Mouse (Mus musculus): Measurements from ENCODE around the gene Ggt7. TPM values are rescaled to one million over a fixed set of nuclear protein-coding genes. Genes with fewer than 3 reads are reported as not detected.
"Not testable (repeated sequence)": the region's sequence is repeated elsewhere in the genome, so short reads cannot be mapped to it uniquely, and the experiment has no call there.

The Ggt7 gene
- polyA plus RNA-seq, 1 experiment from 2014 or later, result 2.1 TPM

- ATAC-seq (replicated peaks; ENCODE audit: extremely low read depth, insufficient read depth, low FRiP score), result no peak
- Histone ChIP-seq H3K9me3 (replicated peaks; ENCODE audit: control insufficient read depth, low read length) (no peaks in the 10 kb centered on the region), H3K9ac (ENCODE audit: low read length) (no peak overlapping the region), H3K4me2 (ENCODE audit: low read depth, low read length) (no peak overlapping the region), H3K4me1 (ENCODE audit: control insufficient read depth, insufficient read depth, low read length) (peaks cover 8% of the 10 kb centered on the region), H3K27me3 (ENCODE audit: control insufficient read depth, insufficient read depth, low read length) (no peaks in the 10 kb centered on the region), H3K27ac (ENCODE audit: low read length) (no peak overlapping the region; the same call in 1 of the 2 replicates), H3K36me3 (ENCODE audit: control insufficient read depth, insufficient read depth) (no peaks in the 10 kb centered on the region), H3K4me3 (ENCODE audit: low read length) (no peak overlapping the region)
Measured at GRCm38 (mm10) chr2:155539696-155540095, 21.7 kb upstream of the Ggt7 start.

GRCm38 (mm10) chr2:155538463-155539057 lies 20.5 kb upstream of the Ggt7 start:
- not testable (repeated sequence) for H3K4me2 ChIP-seq (ENCODE audit: low read depth, low read length); H3K9me3 ChIP-seq (replicated peaks; ENCODE audit: control insufficient read depth, low read length); H3K9ac ChIP-seq (ENCODE audit: low read length); H3K4me1 ChIP-seq (ENCODE audit: control insufficient read depth, insufficient read depth, low read length); H3K27me3 ChIP-seq (ENCODE audit: control insufficient read depth, insufficient read depth, low read length); H3K27ac ChIP-seq (ENCODE audit: low read length); ATAC-seq (replicated peaks; ENCODE audit: extremely low read depth, insufficient read depth, low FRiP score); H3K36me3 ChIP-seq (ENCODE audit: control insufficient read depth, insufficient read depth)
- WGBS, result 76% methylated on average over 16 of the region's 19 CpGs
- 0 out of 2 replicates have a peak overlapping the region, but pooled peaks have one; percentile 8 for H3K4me3 ChIP-seq (ENCODE audit: low read length)

- Histone ChIP-seq H3K27ac (ENCODE audit: low read length) (no peak overlapping the region), H3K4me1 (ENCODE audit: control insufficient read depth, insufficient read depth, low read length) (peaks cover 8% of the 10 kb centered on the region), H3K4me2 (ENCODE audit: low read depth, low read length) (no peak overlapping the region), H3K9ac (ENCODE audit: low read length) (no peak overlapping the region), H3K27me3 (ENCODE audit: control insufficient read depth, insufficient read depth, low read length) (no peaks in the 10 kb centered on the region), H3K9me3 (replicated peaks; ENCODE audit: control insufficient read depth, low read length) (no peaks in the 10 kb centered on the region), H3K36me3 (ENCODE audit: control insufficient read depth, insufficient read depth) (no peaks in the 10 kb centered on the region), H3K4me3 (ENCODE audit: low read length) (no peak overlapping the region)
- WGBS, result 65% methylated on average over 5 of the region's 5 CpGs
- ATAC-seq (replicated peaks; ENCODE audit: extremely low read depth, insufficient read depth, low FRiP score), result no peak
Measured at GRCm38 (mm10) chr2:155537761-155538462, 19.9 kb upstream of the Ggt7 start.

GRCm38 (mm10) chr2:155536292-155536691 lies 18.3 kb upstream of the Ggt7 start:
- Histone ChIP-seq H3K9me3 (replicated peaks; ENCODE audit: control insufficient read depth, low read length) (no peaks in the 10 kb centered on the region), H3K4me2 (ENCODE audit: low read depth, low read length) (no peak overlapping the region), H3K27me3 (ENCODE audit: control insufficient read depth, insufficient read depth, low read length) (no peaks in the 10 kb centered on the region), H3K4me3 (ENCODE audit: low read length) (no peak overlapping the region), H3K36me3 (ENCODE audit: control insufficient read depth, insufficient read depth) (no peaks in the 10 kb centered on the region), H3K9ac (ENCODE audit: low read length) (no peak overlapping the region), H3K4me1 (ENCODE audit: control insufficient read depth, insufficient read depth, low read length) (peaks cover 5% of the 10 kb centered on the region), H3K27ac (ENCODE audit: low read length) (no peak overlapping the region)
- no peak for ATAC-seq (replicated peaks; ENCODE audit: extremely low read depth, insufficient read depth, low FRiP score)

- H3K9ac ChIP-seq (ENCODE audit: low read length), result no peak overlapping the region
- H3K9me3 ChIP-seq (replicated peaks; ENCODE audit: control insufficient read depth, low read length), result no peaks in the 10 kb centered on the region
- no peak overlapping the region for H3K4me2 ChIP-seq (ENCODE audit: low read depth, low read length)
- H3K36me3 ChIP-seq (ENCODE audit: control insufficient read depth, insufficient read depth), result no peaks in the 10 kb centered on the region
- no peak overlapping the region for H3K4me3 ChIP-seq (ENCODE audit: low read length)
- no peaks in the 10 kb centered on the region for H3K27me3 ChIP-seq (ENCODE audit: control insufficient read depth, insufficient read depth, low read length)
- H3K27ac ChIP-seq (ENCODE audit: low read length), result no peak overlapping the region
- 60% methylated on average over 5 of the region's 5 CpGs for WGBS
- ATAC-seq (replicated peaks; ENCODE audit: extremely low read depth, insufficient read depth, low FRiP score), result no peak
- H3K4me1 ChIP-seq (ENCODE audit: control insufficient read depth, insufficient read depth, low read length), result no peaks in the 10 kb centered on the region
Measured at GRCm38 (mm10) chr2:155527367-155527766, 9.3 kb upstream of the Ggt7 start.

GRCm38 (mm10) chr2:155524378-155524777 lies 6.3 kb upstream of the Ggt7 start:
- Histone ChIP-seq H3K4me2 (ENCODE audit: low read depth, low read length) (no peak overlapping the region), H3K27me3 (ENCODE audit: control insufficient read depth, insufficient read depth, low read length) (no peaks in the 10 kb centered on the region), H3K9ac (ENCODE audit: low read length) (no peak overlapping the region), H3K27ac (ENCODE audit: low read length) (no peak overlapping the region), H3K4me1 (ENCODE audit: control insufficient read depth, insufficient read depth, low read length) (no peaks in the 10 kb centered on the region), H3K9me3 (replicated peaks; ENCODE audit: control insufficient read depth, low read length) (no peaks in the 10 kb centered on the region), H3K36me3 (ENCODE audit: control insufficient read depth, insufficient read depth) (no peaks in the 10 kb centered on the region), H3K4me3 (ENCODE audit: low read length) (no peak overlapping the region)
- WGBS, result 55% methylated on average over 1 of the region's 1 CpGs
- no peak for ATAC-seq (replicated peaks; ENCODE audit: extremely low read depth, insufficient read depth, low FRiP score)

GRCm38 (mm10) chr2:155523706-155524105 lies 5.7 kb upstream of the Ggt7 start:
- H3K9me3 ChIP-seq (replicated peaks; ENCODE audit: control insufficient read depth, low read length), result no peaks in the 10 kb centered on the region
- no peak overlapping the region for H3K4me3 ChIP-seq (ENCODE audit: low read length)
- no peak for ATAC-seq (replicated peaks; ENCODE audit: extremely low read depth, insufficient read depth, low FRiP score)
- no peaks in the 10 kb centered on the region for H3K4me1 ChIP-seq (ENCODE audit: control insufficient read depth, insufficient read depth, low read length)
- 52% methylated on average over 5 of the region's 5 CpGs for WGBS
- H3K27me3 ChIP-seq (ENCODE audit: control insufficient read depth, insufficient read depth, low read length), result no peaks in the 10 kb centered on the region
- H3K27ac ChIP-seq (ENCODE audit: low read length), result no peak overlapping the region
- no peak overlapping the region for H3K9ac ChIP-seq (ENCODE audit: low read length)
- no peaks in the 10 kb centered on the region for H3K36me3 ChIP-seq (ENCODE audit: control insufficient read depth, insufficient read depth)
- H3K4me2 ChIP-seq (ENCODE audit: low read depth, low read length), result no peak overlapping the region

GRCm38 (mm10) chr2:155518531-155519270 lies 664 bp upstream of the Ggt7 start:
- 25% methylated on average over 18 of the region's 18 CpGs for WGBS

GRCm38 (mm10) chr2:155515941-155516340 lies 2.1 kb downstream of the Ggt7 start:
- H3K4me1 ChIP-seq (ENCODE audit: control insufficient read depth, insufficient read depth, low read length), result peaks cover 10% of the 10 kb centered on the region
- H3K9me3 ChIP-seq (replicated peaks; ENCODE audit: control insufficient read depth, low read length), result no peaks in the 10 kb centered on the region
- no peak for ATAC-seq (replicated peaks; ENCODE audit: extremely low read depth, insufficient read depth, low FRiP score)
- H3K4me2 ChIP-seq (ENCODE audit: low read depth, low read length), result no peak overlapping the region
- H3K9ac ChIP-seq (ENCODE audit: low read length), result no peak overlapping the region
- H3K36me3 ChIP-seq (ENCODE audit: control insufficient read depth, insufficient read depth), result no peaks in the 10 kb centered on the region
- H3K27me3 ChIP-seq (ENCODE audit: control insufficient read depth, insufficient read depth, low read length), result peaks cover 20% of the 10 kb centered on the region
- H3K4me3 ChIP-seq (ENCODE audit: low read length), result no peak overlapping the region
- no peak overlapping the region for H3K27ac ChIP-seq (ENCODE audit: low read length)
- 4% methylated on average over 1 of the region's 1 CpGs for WGBS

More at GRCm38 (mm10) chr2:155518531-155519270, 664 bp upstream of the Ggt7 start:
- peak overlapping the region; percentile 93 for H3K4me2 ChIP-seq (ENCODE audit: low read depth, low read length)
- H3K4me3 ChIP-seq (ENCODE audit: low read length), result peak overlapping the region; percentile 78
- H3K36me3 ChIP-seq (ENCODE audit: control insufficient read depth, insufficient read depth), result no peaks in the 10 kb centered on the region
- peaks cover 14% of the 10 kb centered on the region for H3K27me3 ChIP-seq (ENCODE audit: control insufficient read depth, insufficient read depth, low read length)
- ATAC-seq (replicated peaks; ENCODE audit: extremely low read depth, insufficient read depth, low FRiP score), result no peak
- no peaks in the 10 kb centered on the region for H3K9me3 ChIP-seq (replicated peaks; ENCODE audit: control insufficient read depth, low read length)
- peak overlapping the region; percentile 66 for H3K9ac ChIP-seq (ENCODE audit: low read length)
- H3K27ac ChIP-seq (ENCODE audit: low read length), result peak overlapping the region; percentile 72
- H3K4me1 ChIP-seq (ENCODE audit: control insufficient read depth, insufficient read depth, low read length), result peaks cover 10% of the 10 kb centered on the region

Data from heart, embryonic 16.5 days (tissue).